Mouse (Mus musculus): ENCODE measurements around the gene Rsph9. TPM values are rescaled to one million over a fixed set of nuclear protein-coding genes. Genes with fewer than 3 reads are reported as not detected.

Gene Rsph9
- total RNA-seq, 2 experiments from 2014 or later, result 17.7 to 19.5 TPM

- DNase-seq (ENCODE audit: low spot score in 2 of 2), result no peak
- intact Hi-C loops (cut with DNase I), result no loop called here
Measured at GRCm38 (mm10) chr17:46115489-46115888, 28.5 kb downstream of the Rsph9 start.

GRCm38 (mm10) chr17:46110402-46111289, 33.4 kb downstream of the Rsph9 start, which contains the start of gene Mrps18a:
Gene Mrps18a (plus strand): TSS chr17:46110986.
- DNase-seq (ENCODE audit: low spot score in 2 of 2), result peak; percentile 87 to 88
- intact Hi-C loops (cut with DNase I), result loop anchor here (5.0 kb wide), 1 partner anchor 78 kb away; the partner anchor contains the start of gene Vegfa

GRCm38 (mm10) chr17:46108286-46108685, 35.7 kb downstream of the Rsph9 start:
- DNase-seq (ENCODE audit: low spot score in 2 of 2), result no peak
- intact Hi-C loops (cut with DNase I), result no loop called here

- DNase-seq (ENCODE audit: low spot score in 2 of 2), result no peak
- intact Hi-C loops (cut with DNase I), result no loop called here
Measured at GRCm38 (mm10) chr17:46104487-46104886, 39.5 kb downstream of the Rsph9 start.

GRCm38 (mm10) chr17:46102608-46103159, 41.3 kb downstream of the Rsph9 start:
- no peak for DNase-seq (ENCODE audit: low spot score in 2 of 2)
- intact Hi-C loops (cut with DNase I), result no loop called here

- DNase-seq (ENCODE audit: low spot score in 2 of 2), result no peak
Measured at GRCm38 (mm10) chr17:46101906-46102305, 42.1 kb downstream of the Rsph9 start.

GRCm38 (mm10) chr17:46098525-46098924, 45.5 kb downstream of the Rsph9 start:
- DNase-seq (ENCODE audit: low spot score in 2 of 2), result no peak
- intact Hi-C loops (cut with DNase I), result no loop called here

More at GRCm38 (mm10) chr17:46101906-46102305, 42.1 kb downstream of the Rsph9 start:
- intact Hi-C loops (cut with DNase I), result no loop called here

GRCm38 (mm10) chr17:46091899-46092298, 52.1 kb downstream of the Rsph9 start:
- intact Hi-C loops (cut with DNase I), result no loop called here

GRCm38 (mm10) chr17:46091351-46091750, 52.7 kb downstream of the Rsph9 start:
- intact Hi-C loops (cut with DNase I), result no loop called here
- DNase-seq (ENCODE audit: low spot score in 2 of 2), result no peak

More at GRCm38 (mm10) chr17:46091899-46092298, 52.1 kb downstream of the Rsph9 start:
- DNase-seq (ENCODE audit: low spot score in 2 of 2), result no peak

- intact Hi-C loops (cut with DNase I), result no loop called here
- DNase-seq (ENCODE audit: low spot score in 2 of 2), result no peak
Measured at GRCm38 (mm10) chr17:46086341-46086870, 57.6 kb downstream of the Rsph9 start.

GRCm38 (mm10) chr17:46084091-46084501, 59.9 kb downstream of the Rsph9 start:
- intact Hi-C loops (cut with DNase I), result no loop called here
- peak; percentile 44 to 61 for DNase-seq (ENCODE audit: low spot score in 2 of 2)

GRCm38 (mm10) chr17:46083381-46083780, 60.6 kb downstream of the Rsph9 start:
- no peak for DNase-seq (ENCODE audit: low spot score in 2 of 2)
- intact Hi-C loops (cut with DNase I), result no loop called here

GRCm38 (mm10) chr17:46081657-46082056, 62.4 kb downstream of the Rsph9 start:
- intact Hi-C loops (cut with DNase I), result no loop called here
- DNase-seq (ENCODE audit: low spot score in 2 of 2), result no peak

GRCm38 (mm10) chr17:46081042-46081441, 63.0 kb downstream of the Rsph9 start:
- DNase-seq (ENCODE audit: low spot score in 2 of 2), result no peak
- intact Hi-C loops (cut with DNase I), result no loop called here

GRCm38 (mm10) chr17:46080388-46080787, 63.6 kb downstream of the Rsph9 start:
- no peak for DNase-seq (ENCODE audit: low spot score in 2 of 2)
- intact Hi-C loops (cut with DNase I), result no loop called here

GRCm38 (mm10) chr17:46079037-46079436, 65.0 kb downstream of the Rsph9 start:
- intact Hi-C loops (cut with DNase I), result no loop called here
- no peak for DNase-seq (ENCODE audit: low spot score in 2 of 2)

- intact Hi-C loops (cut with DNase I), result no loop called here
- no peak for DNase-seq (ENCODE audit: low spot score in 2 of 2)
Measured at GRCm38 (mm10) chr17:46077921-46078534, 66.0 kb downstream of the Rsph9 start.

GRCm38 (mm10) chr17:46076260-46076551, 67.8 kb downstream of the Rsph9 start:
- DNase-seq (ENCODE audit: low spot score in 2 of 2), result no peak
- intact Hi-C loops (cut with DNase I), result no loop called here

GRCm38 (mm10) chr17:46075551-46076259, 68.3 kb downstream of the Rsph9 start:
- no peak for DNase-seq (ENCODE audit: low spot score in 2 of 2)
- intact Hi-C loops (cut with DNase I), result no loop called here

GRCm38 (mm10) chr17:46075116-46075485, 68.9 kb downstream of the Rsph9 start:
- intact Hi-C loops (cut with DNase I), result no loop called here
- no peak for DNase-seq (ENCODE audit: low spot score in 2 of 2)
